Mouse (Mus musculus) heart, embryonic 11.5 days (tissue): ENCODE results near the gene Olig1. TPM values are rescaled to one million over a fixed set of nuclear protein-coding genes. Genes with fewer than 3 reads are reported as not detected.
"Not testable (repeated sequence)": the region's sequence is repeated elsewhere in the genome, so short reads cannot be mapped to it uniquely, and the experiment has no call there.

ENCODE experiments used
- ATAC-seq: fragments of 200-750 bp; cut with Nextera tagmentation; replicated peaks from 2 replicates; pipeline ENCODE4 v1.8.0; 2017; ENCODE audit warnings: moderate library complexity; ENCODE audit not compliant: insufficient number of reproducible peaks, low FRiP score, low TSS enrichment
- H3K27ac ChIP-seq: fragments of 300-500 bp; sonication (generic); 2 replicates; pipeline ENCODE4 v1.5.1; 2014; ENCODE audit warnings: mild to moderate bottlenecking, low read depth, low read length
- H3K27me3 ChIP-seq: fragments of 300-500 bp; sonication (generic); 2 replicates; pipeline ENCODE4 v1.6.1; 2014; ENCODE audit warnings: mild to moderate bottlenecking, low read length, mixed read lengths; ENCODE audit not compliant: control insufficient read depth, insufficient read depth
- H3K36me3 ChIP-seq: fragments of 300-500 bp; sonication (generic); 2 replicates; pipeline ENCODE4 v1.6.1; 2014; ENCODE audit warnings: mild to moderate bottlenecking, low read length, moderate library complexity, mixed read lengths; ENCODE audit not compliant: control insufficient read depth, insufficient read depth
- H3K4me1 ChIP-seq: fragments of 300-500 bp; sonication (generic); 2 replicates; pipeline ENCODE4 v1.6.1; 2014; ENCODE audit warnings: low read length; ENCODE audit not compliant: control insufficient read depth, insufficient read depth
- H3K4me2 ChIP-seq: fragments of 300-500 bp; sonication (generic); 2 replicates; pipeline ENCODE4 v1.6.1; 2014; ENCODE audit warnings: mild to moderate bottlenecking, moderate library complexity
- H3K4me3 ChIP-seq: fragments of 300-500 bp; sonication (generic); 2 replicates; pipeline ENCODE4 v1.5.1; 2014; ENCODE audit warnings: low read depth, low read length
- H3K9ac ChIP-seq: fragments of 300-500 bp; sonication (generic); 2 replicates; pipeline ENCODE4 v1.6.1; 2014; ENCODE audit warnings: mild to moderate bottlenecking, low read depth, low read length, moderate library complexity
- H3K9me3 ChIP-seq: fragments of 300-500 bp; sonication (generic); replicated peaks from 2 replicates; pipeline ENCODE4 v1.6.1; 2016; ENCODE audit warnings: low read length; ENCODE audit not compliant: control insufficient read depth
- WGBS: fragments of 180-500 bp; shearing (Covaris S2); extraction: QIAGEN DNeasy Blood & Tissue Kit; methylation state at CpG from one replicate; pipeline ENCODE4 v1.1.7; 2014; ENCODE audit not compliant: insufficient replicate concordance; 5-methylcytosine and 5-hydroxymethylcytosine counted together
- polyA plus RNA-seq: library from polyadenylated mRNA; unstranded; fragments of >200 nt; fragmentation: Nextera tagmentation; extraction: Ambion mirVana; gene quantifications from 2 replicates; pipeline ENCODE4 v1.2.1, GENCODE M21; 2014

Olig1 gene
- polyA plus RNA-seq, 1 experiment from 2014 or later: not detected

DNA sequence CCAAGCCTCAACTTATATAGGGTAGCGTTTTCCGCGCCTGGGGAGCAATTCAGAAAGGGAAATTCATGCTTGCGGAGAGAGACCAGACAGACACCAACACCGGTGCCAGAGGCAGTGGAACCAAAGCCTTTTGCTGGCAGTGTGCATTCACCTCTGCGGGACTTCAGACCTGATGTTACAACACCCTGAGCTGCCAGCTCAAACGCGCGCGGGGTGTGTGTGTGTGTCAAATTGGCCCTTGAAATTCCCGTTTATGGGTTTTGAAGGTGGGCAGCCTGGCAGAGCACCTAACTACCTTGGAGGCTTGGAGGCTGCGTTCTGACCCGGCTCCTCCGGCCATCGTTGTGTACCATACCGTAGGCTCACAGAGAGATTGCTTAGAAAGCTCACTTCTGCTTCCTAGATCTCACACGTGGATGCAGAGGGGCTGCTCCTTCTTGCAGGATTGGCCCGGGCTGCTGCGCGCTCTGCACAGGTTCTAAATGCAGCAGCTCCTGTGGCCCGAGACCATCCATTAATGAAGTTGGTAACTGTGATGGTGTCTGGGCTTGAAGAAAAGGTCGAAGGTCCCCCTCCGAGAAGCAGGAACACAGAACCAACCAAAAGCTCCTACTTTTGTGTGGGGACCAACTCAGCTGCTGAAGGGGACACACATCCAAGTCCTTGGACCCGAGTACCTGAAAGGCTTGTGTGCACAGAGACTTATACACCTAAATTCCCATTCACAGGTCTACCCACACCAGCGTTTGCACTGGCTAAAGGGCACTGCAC lies 36.9 kb upstream of the Olig1 start:
- no peak for ATAC-seq
- no peaks in the 10 kb centered on the region for H3K4me1 ChIP-seq
- H3K27ac ChIP-seq: no peak overlapping the region
- WGBS: 6% methylated on average over 25 of the region's 25 CpGs
- H3K4me3 ChIP-seq: no peak overlapping the region
- no peaks in the 10 kb centered on the region for H3K36me3 ChIP-seq
- H3K9me3 ChIP-seq: no peaks in the 10 kb centered on the region
- H3K27me3 ChIP-seq: peaks cover 96% of the 10 kb centered on the region
- H3K9ac ChIP-seq: no peak overlapping the region
- H3K4me2 ChIP-seq: no peak overlapping the region

DNA sequence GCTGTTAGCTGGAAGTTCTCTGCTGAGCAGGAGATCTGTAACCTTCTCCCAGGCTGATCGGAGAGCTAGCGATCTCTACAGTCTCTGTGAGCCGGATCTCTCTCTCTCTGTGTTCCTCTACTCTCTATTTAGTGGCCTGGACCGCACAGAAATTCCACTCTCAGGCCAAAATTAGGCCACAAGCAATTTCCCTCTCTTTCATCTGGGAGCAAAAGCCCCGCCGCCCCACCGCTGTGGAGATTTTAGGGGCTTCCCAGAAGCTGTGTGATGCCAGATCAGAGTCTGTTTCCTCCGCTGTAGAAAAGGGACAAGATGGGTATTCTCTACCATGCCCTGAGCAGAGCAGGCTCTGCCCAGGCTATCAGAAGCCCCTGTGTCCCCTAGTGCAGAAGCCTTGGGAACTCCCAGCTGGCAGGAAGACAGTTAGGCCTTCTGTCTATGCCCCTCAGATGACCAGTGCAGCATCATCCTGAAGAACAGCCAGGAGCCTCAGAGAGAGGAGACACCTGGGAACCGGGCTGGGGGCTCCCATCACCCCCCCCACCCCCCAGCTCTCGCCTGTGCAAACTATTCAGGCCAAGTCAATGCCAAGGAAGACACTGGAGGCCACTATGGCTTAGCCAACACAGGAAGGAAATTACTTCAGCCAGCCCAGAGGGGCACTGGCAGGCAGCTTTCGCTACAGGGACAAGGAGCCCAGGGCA lies 36.2 kb upstream of the Olig1 start:
- H3K4me2 ChIP-seq: no peak overlapping the region
- peaks cover 98% of the 10 kb centered on the region for H3K27me3 ChIP-seq
- ATAC-seq: no peak
- H3K9ac ChIP-seq: no peak overlapping the region
- no peaks in the 10 kb centered on the region for H3K9me3 ChIP-seq
- H3K4me1 ChIP-seq: no peaks in the 10 kb centered on the region
- no peak overlapping the region for H3K27ac ChIP-seq
- 27% methylated on average over 11 of the region's 11 CpGs for WGBS
- H3K36me3 ChIP-seq: no peaks in the 10 kb centered on the region
- H3K4me3 ChIP-seq: no peak overlapping the region

DNA sequence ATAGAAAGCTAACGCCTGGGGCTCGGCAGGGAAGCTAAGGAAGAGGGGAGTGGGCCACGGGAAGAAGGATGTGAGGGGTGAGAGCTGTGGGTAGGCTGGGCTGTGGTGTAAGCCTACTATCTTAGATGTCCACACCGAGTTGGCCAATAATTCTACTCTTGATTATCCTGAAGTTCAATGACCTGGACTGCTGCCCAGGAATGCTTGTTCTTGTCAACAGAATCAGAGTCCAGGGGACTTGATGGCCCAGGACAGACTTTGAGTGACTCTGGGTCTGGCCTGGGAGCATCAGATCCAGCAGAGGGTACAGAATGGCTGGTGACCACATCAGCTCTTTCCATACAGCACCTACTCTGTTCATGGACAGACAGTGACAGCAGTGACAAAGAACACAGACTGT lies 30.5 kb upstream of the Olig1 start:
- 54% methylated on average over 4 of the region's 4 CpGs for WGBS
- ATAC-seq: no peak
- Histone ChIP-seq H3K9me3 (no peaks in the 10 kb centered on the region), H3K27ac (no peak overlapping the region), H3K4me3 (no peak overlapping the region), H3K9ac (no peak overlapping the region), H3K27me3 (peaks cover 59% of the 10 kb centered on the region), H3K4me2 (no peak overlapping the region), H3K4me1 (no peaks in the 10 kb centered on the region), H3K36me3 (no peaks in the 10 kb centered on the region)

- Histone ChIP-seq H3K4me3 (no peak overlapping the region), H3K27ac (no peak overlapping the region), H3K4me2 (no peak overlapping the region), H3K4me1 (no peaks in the 10 kb centered on the region), H3K27me3 (peaks cover 12% of the 10 kb centered on the region; the same call in 1 of the 2 replicates), H3K36me3 (no peaks in the 10 kb centered on the region), H3K9ac (no peak overlapping the region), H3K9me3 (no peaks in the 10 kb centered on the region)
- 63% methylated on average over 9 of the region's 9 CpGs for WGBS
- no peak for ATAC-seq
Measured at GRCm38 (mm10) chr16:91246292-91246691, 23.3 kb upstream of the Olig1 start.

DNA sequence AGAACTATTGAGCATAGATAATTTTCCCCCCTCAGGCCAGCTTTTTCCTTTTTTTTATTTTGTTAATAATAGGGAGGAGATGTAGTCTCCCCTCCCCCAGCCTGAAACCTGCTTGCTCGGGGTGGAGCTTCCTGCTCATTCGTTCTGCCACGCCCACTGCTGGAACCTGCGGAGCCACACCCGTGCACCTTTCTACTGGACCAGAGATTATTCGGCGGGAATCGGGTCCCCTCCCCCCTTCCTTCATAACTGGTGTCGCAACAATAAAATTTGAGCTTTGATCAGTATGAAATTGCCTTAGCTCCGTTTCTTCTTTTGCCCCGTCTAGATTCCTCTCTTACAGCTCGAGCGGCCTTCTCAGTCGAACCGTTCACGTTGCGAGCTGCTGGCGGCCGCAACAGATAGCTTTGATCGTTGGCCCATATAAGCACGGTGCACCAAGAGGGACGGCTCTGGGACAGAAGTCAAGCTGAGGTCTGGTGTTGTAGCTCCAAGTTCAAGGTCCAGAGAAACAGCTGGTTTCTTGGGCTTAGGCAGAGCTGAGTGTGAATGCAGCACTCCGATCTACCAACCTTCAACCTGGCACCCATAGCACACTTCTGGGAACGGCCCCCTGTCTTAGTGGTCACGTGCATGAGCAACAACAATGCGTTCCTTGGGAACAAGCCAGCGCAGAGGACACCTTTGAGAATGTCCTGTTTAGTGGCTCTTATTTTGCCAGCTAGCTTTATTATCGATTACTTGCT lies 14.0 kb upstream of the Olig1 start:
- WGBS: 14% methylated on average over 21 of the region's 28 CpGs
- H3K9ac ChIP-seq, H3K9me3 ChIP-seq, ATAC-seq, H3K27ac ChIP-seq, H3K4me1 ChIP-seq, H3K4me3 ChIP-seq, H3K36me3 ChIP-seq: not testable (repeated sequence)
- H3K27me3 ChIP-seq: peaks cover 36% of the 10 kb centered on the region
- peak overlapping the region; percentile 34 for H3K4me2 ChIP-seq

DNA sequence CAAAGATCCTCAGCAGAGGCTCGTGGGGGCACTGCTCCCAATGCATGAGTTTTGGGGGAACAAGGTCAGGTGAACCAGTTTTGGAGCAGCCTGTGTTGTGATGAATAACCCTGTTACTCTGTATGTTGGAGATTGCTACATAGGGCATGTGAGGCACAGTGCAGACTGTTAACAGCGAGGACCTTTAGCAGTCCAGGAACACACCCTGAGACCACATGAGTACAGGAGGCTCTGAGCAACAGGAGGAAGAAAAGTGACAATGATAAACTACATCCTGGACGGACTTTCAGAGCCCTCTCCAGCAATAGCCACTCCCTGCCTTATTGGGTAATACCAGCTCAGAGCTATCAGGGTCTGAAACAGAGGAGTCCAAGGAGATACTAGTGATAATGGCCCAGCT lies 10.6 kb upstream of the Olig1 start:
- Histone ChIP-seq H3K9me3 (no peaks in the 10 kb centered on the region), H3K4me2 (no peak overlapping the region), H3K27me3 (peaks cover 39% of the 10 kb centered on the region), H3K4me3 (no peak overlapping the region), H3K36me3 (no peaks in the 10 kb centered on the region), H3K9ac (no peak overlapping the region), H3K4me1 (no peaks in the 10 kb centered on the region), H3K27ac (no peak overlapping the region)
- no peak for ATAC-seq
- WGBS: 51% methylated on average over 3 of the region's 3 CpGs

DNA sequence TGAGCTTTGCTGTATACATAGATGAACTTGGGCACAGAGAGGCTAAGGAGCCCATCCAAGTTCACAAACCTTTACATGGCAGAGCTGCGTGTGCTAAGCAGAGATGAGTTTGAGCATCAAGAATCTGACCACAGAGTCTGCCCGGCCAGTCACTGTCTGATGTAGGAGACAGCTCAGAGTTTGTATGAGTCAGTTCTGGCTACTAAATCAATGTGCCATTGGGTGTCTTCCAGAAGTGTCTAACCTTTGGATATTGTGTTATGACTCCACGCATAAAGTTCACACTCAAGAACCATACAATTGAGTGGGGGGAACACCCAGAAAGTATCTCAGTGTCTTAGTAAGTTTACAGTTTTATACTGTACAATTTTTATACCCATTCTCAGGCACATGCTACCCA lies 8.7 kb upstream of the Olig1 start:
- Histone ChIP-seq H3K4me1 (no peaks in the 10 kb centered on the region), H3K4me2 (no peak overlapping the region), H3K9me3 (no peaks in the 10 kb centered on the region), H3K9ac (no peak overlapping the region), H3K27ac (no peak overlapping the region), H3K4me3 (no peak overlapping the region), H3K36me3 (no peaks in the 10 kb centered on the region), H3K27me3 (peaks cover 47% of the 10 kb centered on the region)
- no peak for ATAC-seq
- 75% methylated on average over 3 of the region's 3 CpGs for WGBS

DNA sequence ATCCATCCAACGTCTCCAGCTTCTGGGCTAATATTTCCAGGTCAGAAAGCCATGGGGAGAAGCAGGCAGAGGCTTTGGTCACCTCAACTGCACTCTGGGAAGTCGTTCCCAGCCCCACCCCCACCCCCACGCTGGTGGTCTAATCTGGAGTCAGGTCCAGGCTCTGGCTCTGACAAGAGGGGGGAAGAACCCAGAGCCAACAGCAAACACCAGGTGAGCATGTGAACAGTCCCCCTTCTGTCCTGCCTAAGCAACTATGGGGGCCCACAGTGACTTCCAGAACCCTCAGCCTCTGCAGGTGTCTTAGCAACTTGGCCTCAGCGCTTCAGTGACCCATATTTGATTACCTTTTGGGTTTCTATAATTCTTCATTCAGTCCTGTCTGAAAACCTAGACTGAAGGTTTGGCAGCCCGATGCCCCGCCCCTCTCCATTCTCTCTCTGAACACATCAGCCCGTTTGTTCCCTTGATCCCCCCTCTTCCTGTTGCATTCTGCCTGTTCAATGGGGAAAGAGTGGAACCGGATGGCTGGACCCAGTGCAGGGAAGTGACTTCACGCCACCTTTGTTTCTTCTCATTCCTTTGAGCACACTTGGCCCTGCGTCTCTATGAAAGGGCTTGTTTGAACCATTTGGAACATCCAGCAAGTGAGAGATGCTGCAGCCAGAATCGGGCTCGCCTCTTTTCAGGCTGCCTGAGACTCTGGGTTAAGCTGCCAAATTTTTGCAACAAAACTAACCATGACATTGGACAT lies 6.9 kb upstream of the Olig1 start:
- H3K4me3 ChIP-seq: no peak overlapping the region
- H3K9ac ChIP-seq: no peak overlapping the region
- H3K9me3 ChIP-seq: no peaks in the 10 kb centered on the region
- no peak overlapping the region for H3K27ac ChIP-seq
- H3K4me2 ChIP-seq: no peak overlapping the region
- H3K27me3 ChIP-seq: peaks cover 46% of the 10 kb centered on the region
- no peaks in the 10 kb centered on the region for H3K36me3 ChIP-seq
- no peaks in the 10 kb centered on the region for H3K4me1 ChIP-seq
- no peak for ATAC-seq
- WGBS: 37% methylated on average over 12 of the region's 12 CpGs
